Mouse (Mus musculus): ENCODE data around the gene Fgf12.

Gene Fgf12

DNA sequence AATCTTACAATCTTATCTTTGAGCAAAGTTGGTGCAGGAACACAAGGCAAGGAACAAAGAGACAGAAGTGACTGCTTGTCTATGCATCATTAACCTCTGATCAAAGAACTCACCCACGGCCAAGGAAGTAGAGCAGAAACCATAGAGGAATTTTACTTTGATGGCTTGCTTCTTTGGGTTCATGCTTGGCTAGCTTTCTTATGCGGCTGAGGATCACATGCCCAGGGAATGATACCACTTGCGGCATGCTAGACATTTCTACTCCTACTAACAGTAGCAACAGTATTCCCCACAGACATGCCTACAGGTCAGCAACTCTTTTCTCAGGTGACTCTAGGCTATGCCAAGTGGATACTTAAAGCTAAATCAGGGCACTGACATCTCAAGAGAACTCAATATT, 429.3 kb downstream of the Fgf12 start:
- DNase-seq (ENCODE audit: low spot score): no peak

- DNase-seq (ENCODE audit: low spot score): no peak
Observed at GRCm38 (mm10) chr16:28311618-28312017, 441.2 kb downstream of the Fgf12 start.

DNA sequence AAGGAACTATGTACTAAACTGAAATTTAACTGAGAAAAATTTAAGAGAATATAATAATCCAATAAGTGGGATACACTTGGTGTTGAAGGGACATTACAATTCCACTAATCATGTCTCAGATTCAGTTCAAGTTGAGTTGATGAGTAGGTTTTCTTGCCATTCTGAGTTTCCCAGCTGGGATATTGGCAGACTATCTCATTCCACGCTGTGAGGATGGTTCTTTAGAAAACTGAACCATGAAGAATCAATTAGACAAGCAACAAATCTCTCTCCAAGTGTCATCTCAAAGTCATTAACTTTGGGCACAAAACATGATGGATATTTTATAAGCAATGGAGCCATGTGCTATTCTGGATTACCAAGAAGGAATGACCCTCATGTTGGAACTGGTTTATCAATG, 449.0 kb downstream of the Fgf12 start:
- DNase-seq (ENCODE audit: low spot score): no peak

DNA sequence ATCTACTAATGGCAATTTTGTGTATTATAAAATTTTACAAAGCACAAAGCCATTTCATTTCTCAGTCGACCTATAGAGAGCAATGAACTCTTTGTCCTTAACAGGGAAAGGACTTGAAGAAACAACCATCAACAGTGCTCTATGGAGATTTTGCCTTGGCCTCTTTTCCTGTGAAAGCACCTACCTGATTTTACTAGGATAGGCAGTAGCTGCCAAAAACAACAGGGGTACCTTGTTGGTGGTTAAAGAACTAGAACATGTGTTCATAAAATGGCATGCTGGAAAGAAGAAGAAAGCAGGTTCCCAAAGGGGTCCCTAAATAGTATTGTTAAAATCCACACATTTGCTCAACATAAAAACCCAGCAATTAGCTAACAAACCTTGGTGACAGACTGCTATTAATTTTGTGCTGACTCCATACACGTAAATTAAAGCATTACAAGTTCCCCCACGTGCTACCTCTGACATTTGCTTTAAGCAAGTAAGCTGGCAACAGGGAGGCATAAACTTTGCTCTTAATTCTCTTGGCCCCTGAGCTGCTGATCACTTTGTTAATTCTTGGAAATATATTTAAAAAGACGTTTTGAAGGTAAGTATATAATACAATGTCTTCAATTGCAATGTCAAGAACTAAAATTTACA, 463.1 kb downstream of the Fgf12 start:
- no peak for DNase-seq (ENCODE audit: low spot score)

GRCm38 (mm10) chr16:28257904-28258303, 495.0 kb downstream of the Fgf12 start:
- no peak for DNase-seq (ENCODE audit: low spot score)

- no peak for DNase-seq (ENCODE audit: low spot score)
Observed at GRCm38 (mm10) chr16:28254303-28254702, 498.6 kb downstream of the Fgf12 start.

GRCm38 (mm10) chr16:28251930-28252329, 500.9 kb downstream of the Fgf12 start:
- DNase-seq (ENCODE audit: low spot score): no peak

GRCm38 (mm10) chr16:28242867-28243649, 509.8 kb downstream of the Fgf12 start:
- DNase-seq (ENCODE audit: low spot score): peak; percentile 3

DNA sequence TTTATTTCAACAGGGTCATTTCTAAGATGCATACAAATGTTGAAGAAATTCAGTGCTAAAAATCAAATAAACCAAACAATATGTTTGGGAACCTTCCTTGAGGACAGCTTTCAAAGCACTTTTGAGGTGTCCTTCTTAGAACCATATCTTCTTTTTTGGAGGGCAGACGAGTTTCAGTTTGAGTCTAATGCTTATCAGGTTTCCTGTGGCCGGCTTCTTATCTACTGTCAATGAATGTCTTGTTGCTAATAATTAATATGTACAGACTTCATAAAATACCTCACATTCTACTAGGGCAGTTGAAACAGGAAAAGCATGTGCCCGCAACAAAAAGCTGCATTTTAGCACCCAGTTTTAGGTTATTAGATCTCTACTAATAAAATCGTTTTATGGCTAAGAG, 513.5 kb downstream of the Fgf12 start:
- no peak for DNase-seq (ENCODE audit: low spot score)

- no peak for DNase-seq (ENCODE audit: low spot score)
Observed at GRCm38 (mm10) chr16:28238019-28238868, 514.6 kb downstream of the Fgf12 start.

- DNase-seq (ENCODE audit: low spot score): no peak
Observed at GRCm38 (mm10) chr16:28215930-28216329, 536.9 kb downstream of the Fgf12 start.

DNA sequence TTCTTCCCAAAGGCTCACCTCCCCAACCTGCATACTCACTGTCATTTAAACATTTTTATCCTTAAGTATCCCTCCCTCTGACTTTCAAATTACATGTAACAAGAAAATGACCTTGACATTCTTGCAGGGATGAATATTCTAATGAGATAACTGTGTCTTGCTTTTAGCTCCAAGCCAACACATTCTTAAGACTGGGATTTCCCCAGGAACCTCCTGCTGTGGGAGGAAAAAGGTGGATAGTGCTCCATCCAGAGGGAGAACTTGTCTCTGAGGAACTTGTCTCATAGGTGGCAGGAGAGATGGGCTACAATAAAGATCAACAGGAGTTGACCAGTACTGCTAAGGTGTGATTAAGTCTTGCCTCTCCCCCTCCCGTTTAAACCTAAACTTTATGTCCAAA, 540.5 kb downstream of the Fgf12 start:
- no peak for DNase-seq (ENCODE audit: low spot score)

- no peak for DNase-seq (ENCODE audit: low spot score)
Observed at GRCm38 (mm10) chr16:28156443-28156842, 596.4 kb downstream of the Fgf12 start.

- peak; percentile 3 for DNase-seq (ENCODE audit: low spot score)
Observed at GRCm38 (mm10) chr16:28140972-28141371, 611.9 kb downstream of the Fgf12 start.

DNA sequence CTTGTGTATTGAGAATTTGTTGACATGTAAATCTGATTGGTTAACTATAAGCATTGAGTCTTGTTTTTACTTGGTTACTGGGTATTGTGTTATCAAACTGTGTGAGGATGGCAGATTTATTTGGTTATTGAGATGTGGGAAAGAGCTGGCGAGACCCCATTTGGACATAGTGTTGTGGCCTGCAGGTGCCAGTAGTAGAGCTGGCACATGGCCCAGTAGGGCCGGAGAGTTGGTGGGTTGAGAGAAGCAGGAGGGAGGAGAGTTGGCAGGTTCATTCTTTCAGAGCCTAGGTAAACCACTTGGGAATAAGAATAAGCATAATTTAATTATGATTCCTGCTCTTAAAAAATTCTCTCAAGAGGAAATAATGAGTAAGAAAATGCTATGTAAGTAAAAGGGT, 625.9 kb downstream of the Fgf12 start:
- DNase-seq (ENCODE audit: low spot score): no peak
